Mouse (Mus musculus) spleen, adult 2 months (tissue): ENCODE measurements around the gene Nr2f2.

Experiments used
- CTCF ChIP-seq: fragments of 200-500 bp; IDR thresholded peaks from 2 replicates; pipeline ENCODE4 v1.5.1; 2011; ENCODE audit warnings: mild to moderate bottlenecking, inconsistent platforms; ENCODE audit not compliant: insufficient read depth, insufficient read length, insufficient replicate concordance; ENCODE audit errors: extremely low read depth
- POLR2A ChIP-seq: fragments of 200-500 bp; IDR thresholded peaks from 2 replicates; pipeline ENCODE4 v1.6.1; 2011; ENCODE audit warnings: low read depth, low read length, inconsistent platforms

DNA sequence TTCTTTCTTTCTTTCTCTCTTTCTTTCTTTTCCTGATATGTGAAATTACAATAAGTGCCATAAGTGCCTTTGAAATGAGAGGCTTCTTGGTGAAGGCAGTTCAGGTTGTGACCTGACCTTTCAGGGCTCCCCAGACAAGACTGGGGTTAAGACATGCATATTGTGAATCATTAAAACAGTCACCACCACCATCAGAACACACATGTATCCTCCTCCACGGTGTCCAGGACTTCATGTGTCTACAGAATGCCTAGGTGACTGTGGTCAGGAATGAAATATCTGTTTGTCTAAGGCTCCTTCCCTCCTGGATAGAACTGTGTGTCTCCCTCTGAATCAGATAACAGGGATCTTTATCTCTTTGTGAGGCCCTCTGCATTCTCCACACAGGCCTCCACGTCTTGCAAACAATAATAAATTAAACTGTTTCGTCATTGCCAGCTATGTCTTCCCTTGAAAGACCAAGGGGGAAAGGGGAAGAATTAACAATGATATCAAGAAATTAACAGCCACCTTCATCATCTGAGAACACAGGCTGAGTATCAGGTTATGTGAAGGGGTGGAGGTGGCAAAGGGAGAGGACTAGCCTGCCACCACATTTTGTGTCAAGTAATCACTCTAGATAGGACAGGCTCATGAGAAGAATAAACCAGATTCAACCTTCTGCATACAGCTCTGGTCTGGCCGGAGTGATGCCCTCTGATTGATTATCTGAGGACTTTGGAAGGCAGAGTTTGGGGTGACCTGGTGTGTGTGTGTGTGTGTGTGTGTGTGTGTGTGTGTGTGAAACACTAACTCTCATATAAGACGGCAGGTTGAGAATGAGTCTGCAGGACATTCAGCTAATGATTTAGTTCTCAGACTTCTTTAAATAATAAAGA, 10.6 kb downstream of the Nr2f2 start:
- TF ChIP-seq CTCF (no peak), POLR2A (no peak)
